ENCODE assay signal across 28 mouse cellular contexts in the genomic region with DNA sequence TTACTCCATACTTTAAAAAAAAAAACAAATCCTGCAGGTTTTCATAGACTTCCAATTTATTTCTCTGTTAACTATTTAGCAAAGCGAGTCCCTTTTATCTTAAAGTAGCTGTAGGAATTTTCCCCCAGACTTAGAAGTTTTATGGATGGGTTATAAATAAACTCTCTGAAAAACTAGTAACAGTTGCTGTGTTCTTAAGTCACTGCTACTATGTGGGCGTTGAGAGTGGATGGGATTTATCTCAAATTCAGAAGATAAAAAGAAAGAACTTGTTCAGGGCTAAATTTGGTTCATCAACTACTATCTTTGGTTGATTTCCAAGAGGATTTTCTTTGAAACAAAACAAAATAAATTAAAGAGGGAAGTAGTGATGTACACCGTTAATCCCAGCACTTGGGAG.
"Had no signal": no experiment of that assay in that cellular context is flagged by ENCODE, and none has a peak within 500 bp of the region (broad histone marks: within the 10 kb centered on the region; RNA-seq: fewer than 3 reads in every experiment).

No protein-coding gene starts in this region.

- DNase-seq: cerebellum, adult 2 months; cerebellum, adult 8-10 months; cerebellum, adult 9-10 months; cerebellum, adult 9-11 months; cerebellum, postnatal 10 days; cerebellum, postnatal 14 days; cerebellum, postnatal 25 days; cerebellum, postnatal 36 days; embryo, embryonic 11 days; forebrain, postnatal 0 days; gastrocnemius, adult 2 months; gastrocnemius, postnatal 10 days; gastrocnemius, postnatal 14 days; gastrocnemius, postnatal 25 days; gastrocnemius, postnatal 36 days; heart, adult 18-20 months; heart, adult 2 months had no signal

- H3K27me3 ChIP-seq: embryonic facial prominence, embryonic 12.5 days; embryonic facial prominence, embryonic 13.5 days; embryonic facial prominence, embryonic 15.5 days; forebrain, embryonic 12.5 days; forebrain, embryonic 13.5 days; forebrain, embryonic 15.5 days had no signal

- H3K9ac ChIP-seq: embryonic facial prominence, embryonic 12.5 days; embryonic facial prominence, embryonic 13.5 days; embryonic facial prominence, embryonic 15.5 days; forebrain, embryonic 12.5 days; forebrain, embryonic 13.5 days; forebrain, embryonic 15.5 days; forebrain, postnatal 0 days had no signal

- H3K4me1 ChIP-seq: embryonic facial prominence, embryonic 12.5 days; embryonic facial prominence, embryonic 13.5 days; embryonic facial prominence, embryonic 15.5 days had no signal

- H3K4me3 ChIP-seq: embryonic facial prominence, embryonic 10.5 days; embryonic facial prominence, embryonic 12.5 days; embryonic facial prominence, embryonic 13.5 days; embryonic facial prominence, embryonic 15.5 days; erythroblast, embryonic 14.5 days; forebrain, embryonic 10.5 days; forebrain, embryonic 12.5 days; forebrain, embryonic 13.5 days; forebrain, embryonic 15.5 days; gastrocnemius, adult 2 months; heart, adult 2 months had no signal

- H3K27ac ChIP-seq: embryonic facial prominence, embryonic 10.5 days; embryonic facial prominence, embryonic 12.5 days; embryonic facial prominence, embryonic 13.5 days; embryonic facial prominence, embryonic 15.5 days; forebrain, embryonic 10.5 days; forebrain, embryonic 12.5 days; forebrain, embryonic 15.5 days; gastrocnemius, adult 2 months; heart, adult 2 months had no signal

- H3K4me2 ChIP-seq: embryonic facial prominence, embryonic 12.5 days; embryonic facial prominence, embryonic 13.5 days; embryonic facial prominence, embryonic 15.5 days; forebrain, embryonic 12.5 days; forebrain, embryonic 13.5 days; forebrain, embryonic 15.5 days had no signal

- ATAC-seq: forebrain, embryonic 13.5 days; forebrain, embryonic 14.5 days; forebrain, embryonic 15.5 days; forebrain, embryonic 16.5 days; forebrain, postnatal 0 days had no signal

- H3K9me3 ChIP-seq: embryonic facial prominence, embryonic 10.5 days; embryonic facial prominence, embryonic 12.5 days; embryonic facial prominence, embryonic 13.5 days; embryonic facial prominence, embryonic 15.5 days; forebrain, embryonic 10.5 days; forebrain, embryonic 12.5 days; forebrain, embryonic 13.5 days; forebrain, embryonic 15.5 days had no signal

- H3K36me3 ChIP-seq: embryonic facial prominence, embryonic 10.5 days; embryonic facial prominence, embryonic 12.5 days; embryonic facial prominence, embryonic 13.5 days; embryonic facial prominence, embryonic 15.5 days; forebrain, embryonic 10.5 days; forebrain, embryonic 12.5 days; forebrain, embryonic 15.5 days had no signal
